Mouse (Mus musculus) liver, postnatal 0 days (tissue): Measurements from ENCODE around the gene Ntrk2.

Experiments used
- CTCF ChIP-seq: sonication (generic); IDR thresholded peaks from 2 replicates; pipeline ENCODE4 v1.5.1; 2016; ENCODE audit warnings: antibody characterized with exemption, low read depth
- EP300 ChIP-seq: IDR thresholded peaks from 2 replicates; pipeline ENCODE4 v1.6.1; 2016; ENCODE audit warnings: antibody characterized with exemption, low read depth, mild to moderate bottlenecking

DNA sequence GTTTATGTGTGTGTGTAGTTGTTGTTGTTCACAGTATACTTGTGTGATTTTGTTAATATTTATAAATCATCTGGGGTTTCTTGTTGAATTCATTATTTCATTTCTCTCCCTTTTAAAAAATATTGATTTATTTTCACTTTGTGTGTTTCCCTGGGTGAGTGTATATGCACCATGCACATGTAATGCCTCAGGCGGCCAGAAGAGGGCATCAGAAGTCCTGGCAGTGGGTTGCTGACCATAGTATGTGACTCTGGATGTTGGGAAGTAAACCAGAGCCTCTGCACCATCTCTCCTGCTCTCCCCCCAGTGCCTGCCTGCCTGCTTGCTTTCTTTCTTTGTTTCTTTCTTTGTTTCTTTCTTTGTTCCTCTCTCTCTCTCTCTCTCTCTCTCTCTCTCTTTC, 2.5 kb upstream of the Ntrk2 start:
- TF ChIP-seq EP300, result no peak
- TF ChIP-seq CTCF, result peak; percentile 25
